24 mouse cellular contexts compared by ENCODE assay signal in genomic region chr12:103548526-103548925, GRCm38 (mm10). TPM values are rescaled to one million over a fixed set of nuclear protein-coding genes. Genes with fewer than 3 reads are reported as not detected.
A peak's percentile ranks its signal among the peaks of the same experiment; 100 is the strongest.
DNase-seq lines count a peak whose midpoint lies in the region; ATAC-seq and TF ChIP-seq lines count a peak whose summit lies in the region.
"Had no signal": no experiment of that assay in that cellular context is flagged by ENCODE, and none has a peak within 500 bp of the region (broad histone marks: within the 10 kb centered on the region; RNA-seq: fewer than 3 reads in every experiment).

No protein-coding gene starts in this region.

- TF ChIP-seq EP300 in liver, postnatal 0 days (IDR thresholded peaks at IDR 0.05; ENCODE audit: low read depth), result no peak

- no peak overlapping the region for H3K9ac ChIP-seq in liver, adult 2 months (ENCODE audit: low read depth, low read length)
- no peak overlapping the region for H3K9ac ChIP-seq in liver, embryonic 16.5 days (ENCODE audit: low read depth, low read length)
- H3K9ac ChIP-seq in liver, embryonic 11.5 days (ENCODE audit: low read depth, low read length), result no peak overlapping the region
- H3K9ac ChIP-seq in liver, postnatal 0 days (replicated peaks), result no peak overlapping the region
- no peak overlapping the region for H3K9ac ChIP-seq in heart, embryonic 11.5 days (ENCODE audit: low read depth, low read length)
- H3K9ac ChIP-seq: embryonic facial prominence, embryonic 13.5 days; embryonic facial prominence, embryonic 15.5 days; forebrain, embryonic 12.5 days had no signal

- TF ChIP-seq POLR2A in liver, adult 2 months (IDR thresholded peaks at IDR 0.05; ENCODE audit: extremely low read depth, insufficient read depth, low read length), result no peak

- H3K36me3 ChIP-seq in liver, adult 2 months (ENCODE audit: control insufficient read depth, insufficient read depth, low read length), result no peaks in the 10 kb centered on the region
- H3K36me3 ChIP-seq in liver, embryonic 16.5 days (ENCODE audit: control insufficient read depth, insufficient read depth), result no peaks in the 10 kb centered on the region
- no peaks in the 10 kb centered on the region for H3K36me3 ChIP-seq in liver, embryonic 11.5 days (ENCODE audit: control insufficient read depth, insufficient read depth, low read length)
- no peaks in the 10 kb centered on the region for H3K36me3 ChIP-seq in liver, postnatal 0 days (replicated peaks; ENCODE audit: insufficient read depth, low read length)
- H3K36me3 ChIP-seq in heart, embryonic 11.5 days (ENCODE audit: control insufficient read depth, insufficient read depth, low read length), result no peaks in the 10 kb centered on the region
- H3K36me3 ChIP-seq: embryonic facial prominence, embryonic 13.5 days; embryonic facial prominence, embryonic 15.5 days; forebrain, embryonic 10.5 days; forebrain, embryonic 12.5 days had no signal

- WGBS in liver, adult 2 months, result 31% methylated on average over 4 of the region's 4 CpGs
- 48% methylated on average over 4 of the region's 4 CpGs for WGBS in liver, embryonic 16.5 days (ENCODE audit: insufficient replicate concordance)
- 62% methylated on average over 4 of the region's 4 CpGs for WGBS in liver, embryonic 11.5 days
- WGBS in liver, postnatal 0 days (ENCODE audit: insufficient replicate concordance), result 40% methylated on average over 4 of the region's 4 CpGs
- WGBS in heart, embryonic 11.5 days (ENCODE audit: insufficient replicate concordance), result 56% methylated on average over 4 of the region's 4 CpGs

- peaks cover 18% of the 10 kb centered on the region for H3K4me1 ChIP-seq in liver, adult 2 months (ENCODE audit: control insufficient read depth, insufficient read depth, low read length)
- no peaks in the 10 kb centered on the region; the same call in 1 of the 2 replicates for H3K4me1 ChIP-seq in liver, embryonic 16.5 days (ENCODE audit: control insufficient read depth, low read depth, low read length)
- H3K4me1 ChIP-seq in liver, embryonic 11.5 days (replicated peaks; ENCODE audit: control insufficient read depth, insufficient read depth, low read length), result no peaks in the 10 kb centered on the region
- H3K4me1 ChIP-seq in liver, postnatal 0 days (ENCODE audit: insufficient read depth), result peaks cover 5% of the 10 kb centered on the region
- no peaks in the 10 kb centered on the region for H3K4me1 ChIP-seq in heart, embryonic 11.5 days (ENCODE audit: control insufficient read depth, insufficient read depth, low read length)
- H3K4me1 ChIP-seq: embryonic facial prominence, embryonic 13.5 days; embryonic facial prominence, embryonic 15.5 days; forebrain, embryonic 12.5 days had no signal

- H3K4me2 ChIP-seq in liver, embryonic 16.5 days (ENCODE audit: low read depth, low read length), result no peak overlapping the region
- H3K4me2 ChIP-seq in liver, embryonic 11.5 days, result no peak overlapping the region
- H3K4me2 ChIP-seq in liver, postnatal 0 days (ENCODE audit: low read depth, low read length), result no peak overlapping the region
- H3K4me2 ChIP-seq in heart, embryonic 11.5 days, result no peak overlapping the region
- H3K4me2 ChIP-seq: embryonic facial prominence, embryonic 13.5 days; embryonic facial prominence, embryonic 15.5 days; forebrain, embryonic 12.5 days had no signal

- no peak overlapping the region for H3K4me3 ChIP-seq in liver, adult 2 months (ENCODE audit: insufficient read depth, low read depth, low read length)
- no peak overlapping the region for H3K4me3 ChIP-seq in liver, embryonic 16.5 days (ENCODE audit: low read depth, low read length)
- H3K4me3 ChIP-seq in liver, embryonic 11.5 days (ENCODE audit: low read depth, low read length), result no peak overlapping the region
- no peak overlapping the region for H3K4me3 ChIP-seq in liver, postnatal 0 days (ENCODE audit: low read depth, low read length)
- no peak overlapping the region for H3K4me3 ChIP-seq in heart, embryonic 11.5 days (ENCODE audit: low read depth, low read length)
- H3K4me3 ChIP-seq: embryonic facial prominence, embryonic 13.5 days; embryonic facial prominence, embryonic 15.5 days; erythroblast, embryonic 14.5 days; forebrain, embryonic 10.5 days; forebrain, embryonic 12.5 days had no signal

- DNase-seq in liver, adult 2 months (ENCODE audit: extremely low read depth, low read depth, low spot score), result peak; percentile 59
- DNase-seq in liver, result no peak
- DNase-seq in liver, embryonic 11.5 days (ENCODE audit: low spot score), result no peak
- no peak for DNase-seq in liver, postnatal 0 days
- DNase-seq: adrenal gland, adult 2 months; adrenal gland, postnatal 10 days; adrenal gland, postnatal 25 days; B cell, adult 2 months; cerebellum, adult 11 months; cerebellum, adult 18-20 months; cerebellum, adult 8-10 months; cerebellum, adult 9-11 months; cerebellum, postnatal 14 days; cerebellum, postnatal 36 days; embryo, embryonic 11 days had no signal

- ATAC-seq in liver, embryonic 16.5 days (ENCODE audit: low read depth), result no peak
- no peak for ATAC-seq in liver, embryonic 11.5 days (replicated peaks; ENCODE audit: low FRiP score)
- no peak for ATAC-seq in liver, postnatal 0 days
- ATAC-seq in heart, embryonic 11.5 days (replicated peaks; ENCODE audit: insufficient number of reproducible peaks, low FRiP score, low TSS enrichment), result no peak
- ATAC-seq: forebrain, embryonic 14.5 days; forebrain, embryonic 16.5 days had no signal

- H3K27me3 ChIP-seq in liver, adult 2 months (ENCODE audit: control insufficient read depth, insufficient read depth, low read length), result no peaks in the 10 kb centered on the region
- no peaks in the 10 kb centered on the region for H3K27me3 ChIP-seq in liver, embryonic 16.5 days (ENCODE audit: control insufficient read depth, insufficient read depth, low read depth, low read length)
- no peaks in the 10 kb centered on the region for H3K27me3 ChIP-seq in liver, embryonic 11.5 days (replicated peaks; ENCODE audit: control insufficient read depth, insufficient read depth, low read length)
- no peaks in the 10 kb centered on the region for H3K27me3 ChIP-seq in liver, postnatal 0 days (ENCODE audit: insufficient read depth, low read length)
- no peaks in the 10 kb centered on the region for H3K27me3 ChIP-seq in heart, embryonic 11.5 days (ENCODE audit: control insufficient read depth, insufficient read depth, low read length)
- H3K27me3 ChIP-seq: embryonic facial prominence, embryonic 13.5 days; embryonic facial prominence, embryonic 15.5 days; forebrain, embryonic 12.5 days had no signal

- H3K27ac ChIP-seq in liver, adult 2 months (replicated peaks; ENCODE audit: insufficient read depth, low read depth, low read length), result peak overlapping the region; percentile 42; the same call in 1 of the 2 replicates
- H3K27ac ChIP-seq in liver, embryonic 16.5 days (ENCODE audit: low read length), result peak overlapping the region; percentile 22; the same call in 1 of the 2 replicates
- H3K27ac ChIP-seq in liver, embryonic 11.5 days (ENCODE audit: low read depth, low read length), result no peak overlapping the region
- 0 out of 2 replicates have a peak overlapping the region, but pooled peaks have one; percentile 7 for H3K27ac ChIP-seq in liver, postnatal 0 days (ENCODE audit: low read depth)
- no peak overlapping the region for H3K27ac ChIP-seq in heart, embryonic 11.5 days (ENCODE audit: low read depth, low read length)
- H3K27ac ChIP-seq: embryonic facial prominence, embryonic 13.5 days; embryonic facial prominence, embryonic 15.5 days; forebrain, embryonic 10.5 days; forebrain, embryonic 12.5 days had no signal

- H3K79me2 ChIP-seq in liver, adult 2 months (ENCODE audit: control insufficient read depth, insufficient read depth, low read length), result no peaks in the 10 kb centered on the region

- H3K9me3 ChIP-seq in liver, embryonic 16.5 days (replicated peaks; ENCODE audit: control insufficient read depth, low read length), result no peaks in the 10 kb centered on the region
- no peaks in the 10 kb centered on the region for H3K9me3 ChIP-seq in liver, embryonic 11.5 days (ENCODE audit: control insufficient read depth, low read length)
- no peaks in the 10 kb centered on the region for H3K9me3 ChIP-seq in liver, postnatal 0 days (ENCODE audit: low read length)
- no peaks in the 10 kb centered on the region for H3K9me3 ChIP-seq in heart, embryonic 11.5 days (replicated peaks; ENCODE audit: control insufficient read depth, low read length)
- H3K9me3 ChIP-seq: embryonic facial prominence, embryonic 13.5 days; embryonic facial prominence, embryonic 15.5 days; forebrain, embryonic 10.5 days; forebrain, embryonic 12.5 days had no signal

- TF ChIP-seq CTCF in liver, adult 2 months (IDR thresholded peaks at IDR 0.05; ENCODE audit: low read depth, low read length), result no peak
- TF ChIP-seq CTCF in liver, postnatal 0 days (IDR thresholded peaks at IDR 0.05; ENCODE audit: low read depth), result no peak

RNA-seq across cellular contexts. Expression of gene Ppp4r4, which starts 16.4 kb away (rescaled TPM):
- 5.8 and 6.5 TPM in 2 replicates for total RNA-seq in liver, adult 2 months (2014; rRNA removed)
- polyA plus RNA-seq in liver, adult 2 months (2012; rRNA removed), result 1.3 and 1.8 TPM in 2 replicates
- polyA plus RNA-seq in liver, embryonic 16.5 days (2015; fragmentation: Nextera tagmentation; extraction: Ambion mirVana), result 1.5 and 1.6 TPM in 2 replicates
- polyA plus RNA-seq in liver, embryonic 11.5 days (2014; fragmentation: Nextera tagmentation; extraction: Ambion mirVana), result 3.2 and 3.3 TPM in 2 replicates
- 1.0 and 1.1 TPM in 2 replicates for polyA plus RNA-seq in liver, postnatal 0 days (2015; fragmentation: Nextera tagmentation; extraction: Ambion mirVana)
- polyA plus RNA-seq in heart, embryonic 11.5 days (2014; fragmentation: Nextera tagmentation; extraction: Ambion mirVana), result 0.27 and 0.60 TPM in 2 replicates
- polyA plus RNA-seq: erythroblast, embryonic 14.5 days had no signal

Comparison
In these comparisons a context has a peak if more than half of its experiments do, and no peak if none do; other contexts are left out.
1. H3K27ac ChIP-seq: peak in liver, adult 2 months (single experiment), liver, embryonic 16.5 days (single experiment) and liver, postnatal 0 days (single experiment); none in liver, embryonic 11.5 days (single experiment) and heart, embryonic 11.5 days (single experiment).